Mouse (Mus musculus) Muller cell, postnatal 12 days (primary cell): ENCODE measurements at regions not wholly inside any gene's neighbourhood (a gene's known extent, or its start where the extent isn't known, plus 50 kb on each side); places are given as distances from the start of the nearest gene placed in this dataset.

Experiments
- DNase-seq: peaks from one replicate; pipeline ENCODE4 v3.0.0-alpha.2; 2015; ENCODE audit errors: inconsistent ontology term

GRCm38 (mm10) chr16:7892799-7893198 is 532.1 kb downstream of the Tmem114 start:
- no peak for DNase-seq

- no peak for DNase-seq
These were observed 561.5 kb downstream of the Tmem114 start for GRCm38 (mm10) chr16:7863406-7863805.

- DNase-seq: no peak
These were observed 585.8 kb downstream of the Tmem114 start for GRCm38 (mm10) chr16:7839139-7839538.

GRCm38 (mm10) chr16:7831142-7831541 is 593.8 kb downstream of the Tmem114 start:
- no peak for DNase-seq

- DNase-seq: no peak
These were observed 594.8 kb downstream of the Tmem114 start for GRCm38 (mm10) chr16:7829939-7830650.

- no peak for DNase-seq
These were observed 623.8 kb downstream of the Tmem114 start for GRCm38 (mm10) chr16:7801161-7801560.

- peak; percentile 13 for DNase-seq
These were observed 627.7 kb downstream of the Tmem114 start for GRCm38 (mm10) chr16:7797176-7797786.

- DNase-seq: no peak
These were observed 629.4 kb downstream of the Tmem114 start for GRCm38 (mm10) chr16:7795561-7795960.

GRCm38 (mm10) chr16:7792521-7792920 is 632.4 kb downstream of the Tmem114 start:
- no peak for DNase-seq

GRCm38 (mm10) chr16:7790260-7790659 is 634.7 kb downstream of the Tmem114 start:
- DNase-seq: no peak

GRCm38 (mm10) chr16:7788209-7788608 is 636.7 kb downstream of the Tmem114 start:
- DNase-seq: no peak

GRCm38 (mm10) chr16:7781506-7781905 is 643.4 kb downstream of the Tmem114 start:
- DNase-seq: no peak

- no peak for DNase-seq
These were observed 649.3 kb downstream of the Tmem114 start for GRCm38 (mm10) chr16:7775635-7776034.

- DNase-seq: no peak
These were observed 656.5 kb downstream of the Tmem114 start for GRCm38 (mm10) chr16:7768433-7768832.

- no peak for DNase-seq
These were observed 657.2 kb downstream of the Tmem114 start for GRCm38 (mm10) chr16:7767691-7768090.

- peak; percentile 84 for DNase-seq
These were observed 660.6 kb downstream of the Tmem114 start for GRCm38 (mm10) chr16:7764383-7764782.

GRCm38 (mm10) chr16:7728186-7728585 is 696.8 kb downstream of the Tmem114 start:
- peak; percentile 10 for DNase-seq

- DNase-seq: no peak
These were observed 699.7 kb downstream of the Tmem114 start for GRCm38 (mm10) chr16:7725225-7725624.

- peak; percentile 92 for DNase-seq
These were observed 723.5 kb downstream of the Tmem114 start for GRCm38 (mm10) chr16:7701471-7701870.

GRCm38 (mm10) chr16:7685484-7685883 is 739.5 kb downstream of the Tmem114 start:
- DNase-seq: no peak

GRCm38 (mm10) chr16:7666096-7666495 is 758.8 kb downstream of the Tmem114 start:
- DNase-seq: no peak

- DNase-seq: no peak
These were observed 766.8 kb downstream of the Tmem114 start for GRCm38 (mm10) chr16:7658133-7658532.

GRCm38 (mm10) chr16:7654451-7654850 is 770.5 kb downstream of the Tmem114 start:
- no peak for DNase-seq
